Mouse (Mus musculus) lung, embryonic 15.5 days (tissue): ENCODE results near the gene Rtn4rl1. TPM values are rescaled to one million over a fixed set of nuclear protein-coding genes. Genes with fewer than 3 reads are reported as not detected.
A peak's percentile ranks its signal among the peaks of the same experiment; 100 is the strongest.

Source experiments
- ATAC-seq: fragments of 200-750 bp; cut with Nextera tagmentation; 2 replicates; pipeline ENCODE4 v1.8.0; 2017; ENCODE audit warnings: moderate number of reproducible peaks, borderline replicate concordance; ENCODE audit not compliant: low FRiP score, low TSS enrichment; ENCODE audit errors: extremely low read depth
- H3K27ac ChIP-seq: fragments of 300-500 bp; sonication (generic); 2 replicates; pipeline ENCODE4 v1.5.1; 2015; ENCODE audit warnings: moderate library complexity, mild to moderate bottlenecking, inconsistent platforms
- H3K27me3 ChIP-seq: fragments of 300-500 bp; sonication (generic); 2 replicates; pipeline ENCODE4 v1.6.1; 2015; ENCODE audit warnings: inconsistent platforms
- H3K36me3 ChIP-seq: fragments of 300-500 bp; sonication (generic); 2 replicates; pipeline ENCODE4 v1.6.1; 2015; ENCODE audit warnings: inconsistent platforms
- H3K4me1 ChIP-seq: fragments of 300-500 bp; sonication (generic); 2 replicates; pipeline ENCODE4 v1.6.1; 2015; ENCODE audit warnings: inconsistent platforms
- H3K4me2 ChIP-seq: fragments of 300-500 bp; sonication (generic); 2 replicates; pipeline ENCODE4 v1.6.1; 2015; ENCODE audit warnings: inconsistent platforms, mild to moderate bottlenecking, moderate library complexity
- H3K4me3 ChIP-seq: fragments of 300-500 bp; sonication (generic); 2 replicates; pipeline ENCODE4 v1.5.1; 2015; ENCODE audit warnings: mild to moderate bottlenecking, inconsistent platforms
- H3K9ac ChIP-seq: fragments of 300-500 bp; sonication (generic); 2 replicates; pipeline ENCODE4 v1.6.1; 2015; ENCODE audit warnings: inconsistent platforms
- H3K9me3 ChIP-seq: fragments of 300-500 bp; sonication (generic); 2 replicates; pipeline ENCODE4 v1.6.1; 2016; ENCODE audit warnings: inconsistent platforms
- WGBS: fragments of 180-500 bp; shearing (Covaris S2); methylation state at CpG from one replicate; pipeline ENCODE4 v1.1.7; 2015; 5-methylcytosine and 5-hydroxymethylcytosine counted together
- polyA plus RNA-seq: library from polyadenylated mRNA; unstranded; fragments of >200 nt; fragmentation: Nextera tagmentation; extraction: Ambion mirVana; gene quantifications from 2 replicates; pipeline ENCODE4 v1.2.1, GENCODE M21; 2015

The Rtn4rl1 gene
- polyA plus RNA-seq, 1 experiment from 2014 or later: 3.3 TPM

DNA sequence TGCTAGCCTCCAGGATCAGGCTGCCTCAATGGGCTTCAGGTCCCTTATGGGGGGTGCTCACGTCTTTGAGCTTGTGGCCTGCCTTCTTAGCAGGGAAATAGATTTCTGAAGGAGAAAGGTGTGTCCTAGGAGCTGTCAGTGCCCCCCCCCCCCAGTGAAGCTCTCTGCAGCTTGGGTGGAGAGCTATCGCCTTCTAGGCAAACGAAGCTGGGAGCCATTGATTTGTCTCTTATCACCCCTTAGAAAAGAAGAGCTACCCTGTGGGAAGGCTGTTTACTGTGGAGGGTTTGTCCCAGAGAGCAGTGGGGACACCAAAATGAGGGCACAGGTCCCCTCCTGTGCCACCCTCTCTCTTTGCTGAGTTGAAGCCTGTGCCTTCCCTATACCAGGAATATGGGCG lies 16.5 kb downstream of the Rtn4rl1 start:
- H3K4me2 ChIP-seq: no peak overlapping the region
- H3K36me3 ChIP-seq: no peaks in the 10 kb centered on the region
- H3K4me1 ChIP-seq: peaks cover 19% of the 10 kb centered on the region
- H3K9me3 ChIP-seq: no peaks in the 10 kb centered on the region
- no peak for ATAC-seq
- H3K9ac ChIP-seq: no peak overlapping the region
- H3K27ac ChIP-seq: no peak overlapping the region
- no peak overlapping the region for H3K4me3 ChIP-seq
- 81% methylated on average over 4 of the region's 4 CpGs for WGBS
- H3K27me3 ChIP-seq: no peaks in the 10 kb centered on the region

DNA sequence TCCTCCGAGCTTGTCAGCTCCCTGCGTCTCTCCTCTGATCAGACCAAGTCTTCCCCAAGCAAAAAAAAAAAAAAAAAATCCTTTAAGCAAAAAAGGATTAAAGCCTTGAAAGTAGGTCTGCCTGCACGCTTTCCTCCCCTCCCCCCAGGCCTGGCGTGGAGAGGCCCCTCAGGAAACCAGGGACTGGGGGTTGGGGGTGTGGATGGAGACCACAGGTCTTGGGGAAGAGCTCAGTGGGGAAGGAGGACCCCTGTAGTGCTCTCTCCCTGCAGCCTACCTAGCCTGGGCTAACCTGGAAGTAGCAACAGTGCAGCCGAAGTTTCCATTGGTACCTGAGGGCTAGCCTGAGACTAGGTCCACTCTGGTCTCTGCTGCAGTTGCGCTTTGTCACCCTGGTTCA lies 17.2 kb downstream of the Rtn4rl1 start:
- WGBS: 62% methylated on average over 6 of the region's 6 CpGs
- no peak overlapping the region for H3K4me2 ChIP-seq
- H3K27me3 ChIP-seq: no peaks in the 10 kb centered on the region
- H3K9ac ChIP-seq: no peak overlapping the region
- no peak overlapping the region for H3K27ac ChIP-seq
- no peak for ATAC-seq
- H3K9me3 ChIP-seq: no peaks in the 10 kb centered on the region
- H3K4me1 ChIP-seq: peaks cover 19% of the 10 kb centered on the region
- no peaks in the 10 kb centered on the region for H3K36me3 ChIP-seq
- no peak overlapping the region for H3K4me3 ChIP-seq

DNA sequence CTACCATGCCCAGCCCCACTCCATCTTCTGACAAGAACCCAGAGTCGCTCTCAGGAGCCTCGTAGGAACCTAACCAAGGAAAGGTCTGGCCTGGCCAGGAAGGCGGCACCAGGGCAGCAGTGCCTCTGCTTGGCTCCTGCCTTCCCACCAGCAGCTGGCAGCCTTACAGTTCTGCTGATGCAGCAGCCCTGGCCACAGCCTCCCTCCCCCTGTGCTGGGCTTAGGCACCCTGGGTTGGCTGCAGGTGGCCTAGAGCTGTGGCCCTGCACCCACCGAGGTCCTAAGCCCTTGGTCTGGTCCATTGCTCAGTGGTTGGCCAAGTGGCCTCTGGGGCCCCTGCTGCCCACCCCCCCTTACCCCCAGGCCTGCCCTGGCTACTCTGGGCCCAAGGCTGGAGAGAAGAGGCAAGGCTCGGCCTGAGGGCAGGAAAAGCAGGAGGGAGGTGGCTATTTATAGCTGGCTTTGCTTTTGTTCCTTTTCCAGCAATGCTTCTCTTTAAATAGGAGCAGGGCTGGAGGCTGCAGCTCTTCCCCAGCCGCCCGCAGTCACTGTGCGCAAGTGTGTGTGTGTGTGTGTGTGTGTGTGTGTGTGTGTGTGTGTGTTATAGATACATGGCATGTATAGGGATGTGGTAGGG lies 18.6 kb downstream of the Rtn4rl1 start:
- peak; percentile 33 for ATAC-seq
- 57% methylated on average over 8 of the region's 8 CpGs for WGBS
- Histone ChIP-seq H3K36me3 (no peaks in the 10 kb centered on the region), H3K4me2 (no peak overlapping the region), H3K27me3 (no peaks in the 10 kb centered on the region), H3K4me3 (no peak overlapping the region), H3K4me1 (peaks cover 19% of the 10 kb centered on the region), H3K27ac (peak overlapping the region; percentile 41), H3K9ac (no peak overlapping the region), H3K9me3 (no peaks in the 10 kb centered on the region)

DNA sequence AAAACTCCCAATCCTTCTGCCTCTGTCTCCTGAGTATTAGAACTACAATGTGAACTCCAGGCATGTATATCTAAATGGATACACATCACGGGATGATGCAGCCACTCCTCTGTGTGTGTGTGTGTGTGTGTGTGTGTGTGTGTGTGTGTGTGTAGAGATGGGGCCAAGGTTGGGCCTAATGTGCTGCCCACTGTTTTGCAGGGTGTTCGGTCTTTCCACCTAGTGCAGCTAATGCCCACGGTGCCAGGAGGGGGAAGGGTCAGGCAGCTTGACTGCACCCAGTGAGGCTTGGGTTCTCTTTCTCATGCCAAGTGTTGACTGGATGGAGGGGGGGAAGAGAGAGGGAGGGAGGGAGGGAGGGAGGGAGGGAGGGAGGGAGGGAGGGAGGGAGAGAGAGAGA lies 19.3 kb downstream of the Rtn4rl1 start:
- H3K36me3 ChIP-seq: no peaks in the 10 kb centered on the region
- no peaks in the 10 kb centered on the region for H3K27me3 ChIP-seq
- H3K9me3 ChIP-seq: no peaks in the 10 kb centered on the region
- ATAC-seq: no peak
- no peak overlapping the region for H3K9ac ChIP-seq
- no peak overlapping the region for H3K4me3 ChIP-seq
- no peak overlapping the region for H3K4me2 ChIP-seq
- 70% methylated on average over 1 of the region's 3 CpGs for WGBS
- H3K27ac ChIP-seq: no peak overlapping the region
- H3K4me1 ChIP-seq: peaks cover 19% of the 10 kb centered on the region

DNA sequence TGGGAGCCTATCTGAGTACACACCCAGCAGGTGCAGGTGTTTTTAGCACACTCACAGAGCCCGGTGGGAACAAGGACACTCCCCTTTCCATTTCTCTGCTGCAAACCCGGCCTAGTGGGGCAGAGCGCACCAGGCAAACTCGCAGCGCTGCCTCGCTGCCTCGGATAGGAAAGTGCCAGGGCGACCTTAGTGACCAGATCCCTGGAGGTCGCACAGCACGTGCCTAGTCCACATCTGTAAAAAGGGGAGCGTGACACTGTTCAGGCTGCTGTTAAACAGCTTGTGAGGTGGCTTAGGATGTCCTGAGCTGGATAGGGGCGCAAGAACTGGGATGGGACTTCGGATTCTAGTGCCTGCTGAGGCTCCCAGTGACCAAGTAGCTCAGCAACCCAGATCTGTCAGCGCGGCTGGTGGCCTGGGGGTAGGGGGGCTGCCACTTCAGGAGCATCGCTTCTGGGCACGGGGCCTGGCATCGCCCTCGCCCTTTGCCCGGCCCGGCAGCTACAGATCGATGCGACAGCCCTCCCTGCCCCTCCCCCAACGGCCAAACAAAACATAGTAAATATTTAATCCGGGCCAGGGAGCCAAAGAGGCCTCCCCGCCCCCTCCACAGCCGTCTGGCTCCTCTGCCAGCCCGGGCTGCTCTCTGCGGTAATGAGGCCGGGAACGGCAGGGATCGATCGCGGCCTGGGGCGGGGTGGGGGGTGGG lies 19.9 kb downstream of the Rtn4rl1 start:
- 7% methylated on average over 35 of the region's 35 CpGs for WGBS
- Histone ChIP-seq H3K4me2 (peak overlapping the region; percentile 63), H3K27me3 (no peaks in the 10 kb centered on the region), H3K4me1 (peaks cover 19% of the 10 kb centered on the region), H3K9me3 (no peaks in the 10 kb centered on the region), H3K4me3 (peak overlapping the region; percentile 30), H3K36me3 (no peaks in the 10 kb centered on the region), H3K9ac (peak overlapping the region; percentile 28), H3K27ac (peak overlapping the region; percentile 24; the same call in 1 of the 2 replicates)
- ATAC-seq: peak; percentile 60

DNA sequence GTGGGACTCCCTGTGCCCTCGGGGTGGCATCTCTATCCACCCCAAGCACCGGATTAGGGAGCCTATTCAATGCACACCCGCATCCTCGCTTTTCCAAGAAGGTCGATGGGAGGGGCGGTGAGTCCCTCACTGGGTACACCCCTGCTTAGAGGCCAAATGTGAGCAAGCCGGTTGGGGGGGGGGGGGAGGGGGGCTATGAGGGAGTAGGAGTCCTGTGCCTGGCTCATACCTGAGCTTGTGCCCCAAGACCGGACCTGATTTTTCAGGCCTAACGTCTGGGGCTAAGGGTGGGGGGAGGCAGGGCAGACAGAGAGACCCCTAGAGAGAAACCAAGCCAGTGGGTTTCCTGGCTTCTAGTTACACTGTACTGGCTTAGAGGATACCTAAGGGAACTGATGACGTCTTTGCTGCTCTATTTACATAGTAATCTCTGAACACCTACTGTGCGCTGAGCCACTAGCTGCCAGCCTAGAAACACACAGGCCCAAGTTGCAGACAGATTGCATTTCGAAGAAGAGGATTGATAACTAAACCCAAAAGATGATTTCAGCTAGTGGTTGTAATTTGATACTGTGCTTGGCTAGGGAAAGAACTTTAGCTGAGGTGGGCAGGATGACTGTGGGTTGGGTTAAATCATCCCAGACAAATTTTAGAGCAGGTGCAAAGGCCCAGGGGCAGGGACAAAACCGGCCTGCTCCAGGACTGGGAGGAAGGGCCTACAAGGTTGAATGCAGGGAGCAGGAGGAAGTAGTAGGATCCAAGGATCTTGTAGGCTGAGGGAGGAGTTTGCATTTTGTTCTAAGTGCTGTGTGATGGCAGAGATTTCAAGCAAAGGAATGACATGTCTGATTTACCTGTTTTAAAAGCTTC lies 20.7 kb downstream of the Rtn4rl1 start:
- H3K36me3 ChIP-seq: no peaks in the 10 kb centered on the region
- H3K9me3 ChIP-seq: no peaks in the 10 kb centered on the region
- H3K4me1 ChIP-seq: peaks cover 19% of the 10 kb centered on the region
- peak overlapping the region; percentile 28 for H3K9ac ChIP-seq
- WGBS: 21% methylated on average over 13 of the region's 13 CpGs
- peak; percentile 8 for ATAC-seq
- peak overlapping the region; percentile 24; the same call in 1 of the 2 replicates for H3K27ac ChIP-seq
- no peaks in the 10 kb centered on the region for H3K27me3 ChIP-seq
- peak overlapping the region; percentile 63 for H3K4me2 ChIP-seq
- H3K4me3 ChIP-seq: peak overlapping the region; percentile 30

DNA sequence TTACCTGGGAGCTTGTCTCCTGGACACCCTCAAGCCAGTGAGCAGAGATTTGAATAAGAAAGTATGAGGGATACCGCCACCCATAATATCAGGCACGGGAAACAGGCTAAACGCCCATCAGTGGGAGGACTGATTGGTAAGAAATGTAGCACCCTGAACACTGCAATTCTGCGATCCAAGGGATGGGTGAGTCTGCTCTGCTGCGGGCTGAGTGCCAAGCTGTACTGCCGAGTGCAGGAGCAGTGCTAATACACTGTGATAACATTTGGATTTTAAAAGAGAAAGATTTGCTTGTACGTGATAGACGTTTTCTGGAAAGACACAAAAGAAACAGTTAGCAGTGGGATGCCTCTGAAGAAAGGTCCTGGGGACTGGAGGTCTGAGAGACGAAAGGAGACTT lies 26.5 kb downstream of the Rtn4rl1 start:
- no peak overlapping the region for H3K27ac ChIP-seq
- peak overlapping the region; percentile 22; the same call in 1 of the 2 replicates for H3K4me2 ChIP-seq
- H3K36me3 ChIP-seq: no peaks in the 10 kb centered on the region
- peak; percentile 59; the same call in 1 of the 2 replicates for ATAC-seq
- no peak overlapping the region for H3K9ac ChIP-seq
- no peak overlapping the region for H3K4me3 ChIP-seq
- H3K4me1 ChIP-seq: peaks cover 15% of the 10 kb centered on the region
- H3K27me3 ChIP-seq: no peaks in the 10 kb centered on the region
- 20% methylated on average over 9 of the region's 9 CpGs for whole genome bisulfite sequencing
- no peaks in the 10 kb centered on the region for H3K9me3 ChIP-seq

DNA sequence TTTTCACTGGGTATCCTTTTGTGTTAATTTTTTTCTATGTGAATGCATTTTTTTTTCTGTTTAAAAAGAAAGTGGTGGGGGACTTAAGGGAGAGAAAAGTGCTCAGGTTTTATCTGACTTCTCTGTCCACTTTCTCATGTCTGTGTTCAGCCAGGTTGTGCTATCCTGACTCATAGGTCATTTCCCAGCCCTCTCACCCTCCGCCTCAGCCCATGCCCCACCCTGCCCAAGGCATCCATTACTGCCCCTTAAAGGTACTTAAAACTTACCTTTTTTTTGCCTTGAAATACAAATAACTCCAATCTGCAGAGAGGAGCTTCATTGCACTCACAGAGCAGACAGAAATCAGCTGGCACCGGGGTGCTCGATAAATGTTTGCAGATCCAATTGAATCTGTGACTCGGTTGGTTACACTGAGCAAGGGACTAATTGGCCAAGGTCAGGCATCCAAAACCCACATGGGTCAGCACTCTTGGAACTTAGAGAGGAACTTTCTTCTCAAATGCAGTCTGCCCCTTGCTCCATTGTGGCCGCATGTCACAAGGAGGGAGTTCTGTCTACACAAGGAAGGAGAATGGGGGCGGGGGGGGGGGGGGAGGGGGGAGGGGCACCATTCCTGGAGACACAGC lies 27.0 kb downstream of the Rtn4rl1 start:
- no peaks in the 10 kb centered on the region for H3K9me3 ChIP-seq
- peaks cover 15% of the 10 kb centered on the region for H3K4me1 ChIP-seq
- no peak overlapping the region for H3K9ac ChIP-seq
- WGBS: 33% methylated on average over 5 of the region's 6 CpGs
- H3K4me2 ChIP-seq: peak overlapping the region; percentile 22; the same call in 1 of the 2 replicates
- peak; percentile 52 for ATAC-seq
- H3K27ac ChIP-seq: no peak overlapping the region
- no peak overlapping the region for H3K4me3 ChIP-seq
- H3K27me3 ChIP-seq: no peaks in the 10 kb centered on the region
- H3K36me3 ChIP-seq: no peaks in the 10 kb centered on the region

DNA sequence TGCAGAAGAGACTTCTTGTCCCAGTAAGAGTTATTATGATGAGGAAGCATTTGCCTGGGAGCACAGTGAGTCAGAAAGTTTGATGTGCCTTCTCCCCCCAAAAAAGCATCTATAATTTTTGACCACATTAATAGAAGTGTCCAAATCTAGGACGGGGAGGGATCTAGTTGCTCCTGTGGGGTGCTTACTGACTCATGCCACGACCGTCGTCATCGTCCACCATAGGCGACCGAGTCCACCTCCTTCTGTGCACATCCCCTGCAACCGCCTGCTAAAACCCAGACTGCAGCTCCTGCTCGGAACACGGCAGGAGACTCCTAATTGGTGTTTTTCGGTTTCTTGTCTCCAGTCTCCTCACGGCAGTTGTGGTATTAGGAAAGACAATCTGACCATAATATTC lies 30.5 kb downstream of the Rtn4rl1 start:
- H3K36me3 ChIP-seq: no peaks in the 10 kb centered on the region

DNA sequence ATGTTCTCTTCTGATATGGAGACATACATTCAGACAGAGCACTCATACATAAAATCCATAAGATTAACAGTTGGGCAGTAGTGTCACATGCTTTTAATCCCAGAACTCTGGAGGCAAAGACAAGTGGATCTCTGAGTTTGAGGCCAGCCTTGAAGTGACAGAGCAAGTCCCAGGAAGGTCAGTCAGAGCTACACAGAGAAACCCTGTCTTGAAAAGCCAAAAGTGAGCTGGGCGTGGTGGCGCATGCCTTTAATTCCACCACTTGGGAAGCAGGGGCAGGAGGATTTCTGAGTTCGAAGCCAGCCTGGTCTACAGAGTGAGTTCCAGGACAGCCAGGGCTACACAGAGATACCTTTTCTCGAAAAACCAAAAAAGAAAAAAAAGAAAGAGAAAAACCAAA lies 31.3 kb downstream of the Rtn4rl1 start:
- H3K4me1 ChIP-seq: peaks cover 15% of the 10 kb centered on the region
- no peak overlapping the region for H3K4me2 ChIP-seq
- H3K36me3 ChIP-seq: no peaks in the 10 kb centered on the region
- no peak overlapping the region for H3K4me3 ChIP-seq
- no peak for ATAC-seq
- H3K9ac ChIP-seq: no peak overlapping the region
- no peak overlapping the region for H3K27ac ChIP-seq
- WGBS: 70% methylated on average over 4 of the region's 4 CpGs
- H3K9me3 ChIP-seq: no peaks in the 10 kb centered on the region
- no peaks in the 10 kb centered on the region for H3K27me3 ChIP-seq

More for the DNA sequence above, 30.5 kb downstream of the Rtn4rl1 start:
- no peak overlapping the region for H3K4me2 ChIP-seq
- H3K9me3 ChIP-seq: no peaks in the 10 kb centered on the region
- no peak overlapping the region for H3K9ac ChIP-seq
- H3K4me1 ChIP-seq: peaks cover 15% of the 10 kb centered on the region
- no peak overlapping the region for H3K27ac ChIP-seq
- no peak for ATAC-seq
- WGBS: 85% methylated on average over 12 of the region's 12 CpGs
- no peak overlapping the region for H3K4me3 ChIP-seq
- no peaks in the 10 kb centered on the region for H3K27me3 ChIP-seq

DNA sequence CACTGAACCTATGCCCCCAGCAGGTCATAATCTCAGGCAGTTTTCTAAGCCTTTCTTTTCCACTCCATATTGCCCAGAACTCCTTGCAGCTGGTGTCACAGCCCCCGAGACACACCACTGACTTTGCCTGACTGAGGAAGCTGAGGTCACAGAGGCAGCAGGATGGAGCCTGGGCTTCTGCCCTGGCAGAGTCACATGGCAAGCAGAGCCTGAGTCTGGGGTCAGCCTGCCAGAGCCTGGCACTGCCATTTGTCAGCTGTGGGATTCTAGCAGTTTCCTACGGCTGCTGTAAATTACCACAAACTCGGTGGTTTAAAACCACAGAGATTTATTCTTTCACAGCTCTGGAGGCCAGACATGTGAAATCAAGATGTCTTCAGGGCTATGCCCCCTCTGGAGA lies 34.0 kb downstream of the Rtn4rl1 start:
- no peak overlapping the region for H3K4me2 ChIP-seq
- H3K27ac ChIP-seq: no peak overlapping the region
- H3K9me3 ChIP-seq: no peaks in the 10 kb centered on the region
- no peaks in the 10 kb centered on the region for H3K4me1 ChIP-seq
- WGBS: 60% methylated on average over 3 of the region's 3 CpGs
- H3K4me3 ChIP-seq: no peak overlapping the region
- H3K9ac ChIP-seq: no peak overlapping the region
- ATAC-seq: no peak
- H3K36me3 ChIP-seq: no peaks in the 10 kb centered on the region
- H3K27me3 ChIP-seq: 0 out of 2 replicates have a peak, but pooled peaks cover 3% of the 10 kb centered on the region
